Mouse (Mus musculus): Measurements from ENCODE around the gene Kctd17.

Gene Kctd17

GRCm38 (mm10) chr15:78447746-78448535 is 19.6 kb downstream of the Kctd17 start:
- peak; percentile 94 for DNase-seq (ENCODE audit: low read depth, low spot score)

GRCm38 (mm10) chr15:78449131-78449530 is 20.8 kb downstream of the Kctd17 start:
- peak; percentile 67 for DNase-seq (ENCODE audit: low read depth, low spot score)

DNA sequence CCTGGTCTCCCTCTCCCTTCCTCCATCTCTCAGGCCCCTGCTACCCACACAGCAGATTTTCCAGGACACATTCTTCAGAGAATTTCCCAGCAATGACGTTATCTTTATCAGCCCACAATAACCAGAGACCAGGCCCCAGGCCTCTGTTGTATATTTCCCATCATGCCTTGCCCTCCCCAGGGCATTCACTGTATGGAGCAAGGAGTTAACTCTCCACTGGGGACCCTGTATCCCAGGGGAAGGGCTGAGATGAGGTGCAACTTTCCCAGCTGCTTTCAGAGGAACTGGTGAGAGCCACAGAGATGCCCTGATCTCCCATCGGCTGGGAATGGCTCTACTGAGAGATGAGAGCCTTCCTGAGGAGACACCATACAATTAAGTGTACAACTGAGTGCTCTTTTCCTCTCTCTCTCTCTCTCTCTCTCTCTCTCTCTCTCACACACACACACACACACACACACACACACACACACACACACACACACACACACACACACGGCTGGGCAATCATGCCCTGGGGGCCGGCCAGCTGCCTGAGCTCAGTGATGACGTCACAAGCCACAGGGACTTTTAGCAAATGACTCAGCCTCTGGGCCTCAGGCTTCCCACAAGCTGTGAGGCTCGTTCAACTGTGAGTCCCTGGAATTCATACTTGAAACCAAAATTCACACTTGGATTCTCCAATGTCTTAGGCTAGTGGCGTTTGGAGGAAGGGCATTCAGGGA is 21.5 kb downstream of the Kctd17 start:
- peak; percentile 92 for DNase-seq (ENCODE audit: low read depth, low spot score)

- peak; percentile 70 for DNase-seq (ENCODE audit: low read depth, low spot score)
Observed at GRCm38 (mm10) chr15:78450419-78450768, 22.0 kb downstream of the Kctd17 start.

GRCm38 (mm10) chr15:78451201-78451600 is 22.8 kb downstream of the Kctd17 start:
- peak; percentile 48 for DNase-seq (ENCODE audit: low read depth, low spot score)

GRCm38 (mm10) chr15:78452929-78453328 is 24.6 kb downstream of the Kctd17 start:
- no peak for DNase-seq (ENCODE audit: low read depth, low spot score)

DNA sequence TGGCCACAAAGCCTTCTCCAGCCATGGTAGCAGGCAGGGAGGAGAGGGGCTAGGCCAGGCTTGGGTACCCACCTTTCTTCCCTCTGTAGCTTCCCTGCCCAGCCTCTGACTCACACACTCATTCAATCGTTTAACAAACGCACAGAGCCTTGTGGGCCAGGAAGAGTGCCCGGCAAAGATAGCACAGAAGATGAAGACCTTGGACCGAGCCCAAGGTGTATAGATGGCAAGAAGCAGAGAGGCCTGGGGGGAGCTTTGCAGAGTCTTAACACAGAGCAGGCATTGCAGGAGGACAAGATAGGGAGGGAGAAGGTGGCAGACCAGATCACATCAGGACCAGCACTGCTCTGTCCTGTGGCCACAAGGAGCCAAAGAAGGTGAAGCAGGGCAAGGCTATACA is 26.8 kb downstream of the Kctd17 start:
- DNase-seq (ENCODE audit: low read depth, low spot score): no peak

GRCm38 (mm10) chr15:78456051-78456450 is 27.7 kb downstream of the Kctd17 start:
- DNase-seq (ENCODE audit: low read depth, low spot score): no peak

DNA sequence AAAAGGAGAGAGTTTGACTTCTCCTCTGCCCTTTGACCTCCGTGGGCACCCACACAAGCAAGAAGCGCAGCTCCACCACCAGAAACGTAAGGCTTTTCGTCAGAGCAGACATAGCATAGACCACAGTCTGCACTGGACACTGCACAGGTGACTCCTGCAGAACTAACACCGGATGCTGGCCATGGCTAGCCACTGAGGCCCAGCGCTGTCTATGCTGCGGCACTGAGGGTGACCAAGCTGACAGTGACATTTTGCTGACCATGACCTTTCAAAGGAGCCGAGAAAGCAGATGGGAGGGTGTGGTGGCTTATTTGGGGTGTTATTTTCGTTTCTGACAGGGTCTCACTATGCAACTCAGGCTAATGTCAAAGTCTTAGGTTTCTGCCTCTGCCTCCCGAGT is 28.8 kb downstream of the Kctd17 start:
- no peak for DNase-seq (ENCODE audit: low read depth, low spot score)

- peak; percentile 76 for DNase-seq (ENCODE audit: low read depth, low spot score)
Observed at GRCm38 (mm10) chr15:78462981-78463380, 34.6 kb downstream of the Kctd17 start.

DNA sequence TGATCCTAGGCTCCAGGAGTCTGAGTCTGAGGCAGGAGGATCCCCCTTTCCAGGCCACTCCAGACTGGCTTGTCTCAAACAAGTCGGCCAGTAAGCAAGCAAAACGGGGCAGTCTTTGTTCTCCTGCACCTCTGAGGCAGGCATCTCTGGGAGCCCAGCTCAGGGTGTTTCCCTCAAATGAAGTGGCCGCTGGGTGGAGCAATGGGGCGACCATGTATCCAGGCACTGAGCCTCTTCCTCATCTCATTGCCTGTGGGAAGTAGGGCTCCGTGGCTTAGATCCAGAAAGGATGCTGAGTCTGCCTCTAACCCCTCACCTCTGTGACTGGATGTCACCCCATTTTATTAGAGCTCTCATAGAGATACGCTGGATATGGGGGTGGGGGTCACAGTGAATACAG is 38.4 kb downstream of the Kctd17 start:
- peak; percentile 42 for DNase-seq (ENCODE audit: low read depth, low spot score)

DNA sequence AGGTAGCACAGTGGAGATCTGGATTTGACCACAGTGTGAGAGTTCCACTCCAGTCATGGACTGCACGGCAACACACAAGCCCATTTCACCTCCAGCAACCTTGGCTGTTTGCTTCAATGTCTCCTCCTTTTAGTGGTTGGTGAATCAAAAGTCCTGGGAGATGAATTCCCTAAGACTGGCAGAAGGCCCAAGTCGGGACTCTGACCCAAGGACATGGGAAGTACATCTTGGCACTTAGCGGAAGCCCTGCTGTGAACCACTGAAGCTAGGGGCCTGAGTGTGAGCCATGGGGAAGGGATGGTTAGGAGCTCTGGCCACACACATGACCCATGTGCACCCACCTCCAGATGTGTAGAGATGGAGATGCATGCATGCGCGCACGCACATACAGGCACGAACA is 39.2 kb downstream of the Kctd17 start:
- no peak for DNase-seq (ENCODE audit: low read depth, low spot score)

- DNase-seq (ENCODE audit: low read depth, low spot score): no peak
Observed at GRCm38 (mm10) chr15:78468379-78468937, 40.1 kb downstream of the Kctd17 start, which contains the start of gene Tmprss6. Gene Tmprss6, minus strand, starts transcription at chr15:78468634.

- DNase-seq (ENCODE audit: low read depth, low spot score): no peak
Observed at GRCm38 (mm10) chr15:78470495-78471276, 42.3 kb downstream of the Kctd17 start.

DNA sequence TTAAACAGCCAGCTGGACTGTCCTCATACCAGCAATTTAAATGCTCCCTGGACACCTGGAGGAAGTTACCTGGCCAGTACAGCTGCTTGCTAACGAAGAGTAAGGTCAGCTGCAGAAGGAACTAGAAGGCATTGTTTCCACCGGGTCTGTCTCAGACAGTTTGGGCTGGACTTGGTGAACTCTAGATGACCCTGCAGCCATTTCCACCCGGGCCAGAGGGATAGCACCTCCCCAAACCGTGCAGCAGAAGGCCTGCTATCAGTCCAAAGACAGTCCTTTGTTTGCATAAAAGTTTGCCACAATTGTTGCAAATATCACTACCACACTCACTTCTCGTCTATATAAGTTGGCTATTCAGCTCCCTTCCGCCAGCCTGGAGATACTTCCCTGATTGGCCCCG is 43.5 kb downstream of the Kctd17 start:
- no peak for DNase-seq (ENCODE audit: low read depth, low spot score)

GRCm38 (mm10) chr15:78473442-78473841 is 45.1 kb downstream of the Kctd17 start:
- no peak for DNase-seq (ENCODE audit: low read depth, low spot score)

DNA sequence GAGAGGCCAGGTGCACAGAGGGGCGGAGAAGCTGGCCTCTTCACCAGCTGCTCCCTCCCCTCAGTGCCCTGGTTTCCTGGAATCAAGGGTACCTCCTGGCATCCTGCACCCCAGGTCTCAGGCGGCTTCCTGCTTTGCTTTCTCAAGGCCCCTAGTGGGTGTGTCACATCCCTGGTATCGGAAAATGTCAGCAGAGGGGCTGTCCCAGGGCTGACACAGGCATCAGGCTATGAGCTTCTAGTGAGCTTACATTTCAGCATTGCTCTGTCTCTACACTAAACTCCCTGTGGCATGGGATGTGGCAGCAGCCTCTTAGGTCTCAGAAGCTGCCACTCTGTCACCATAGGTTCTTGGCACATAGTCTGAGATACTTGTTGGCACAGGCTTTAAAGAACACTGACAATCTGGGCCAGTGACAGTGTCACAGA is 47.3 kb downstream of the Kctd17 start:
- peak; percentile 88 for DNase-seq (ENCODE audit: low read depth, low spot score)

GRCm38 (mm10) chr15:78476878-78477277 is 48.5 kb downstream of the Kctd17 start:
- DNase-seq (ENCODE audit: low read depth, low spot score): peak; percentile 35

GRCm38 (mm10) chr15:78478073-78478472 is 49.7 kb downstream of the Kctd17 start:
- DNase-seq (ENCODE audit: low read depth, low spot score): peak; percentile 17

DNA sequence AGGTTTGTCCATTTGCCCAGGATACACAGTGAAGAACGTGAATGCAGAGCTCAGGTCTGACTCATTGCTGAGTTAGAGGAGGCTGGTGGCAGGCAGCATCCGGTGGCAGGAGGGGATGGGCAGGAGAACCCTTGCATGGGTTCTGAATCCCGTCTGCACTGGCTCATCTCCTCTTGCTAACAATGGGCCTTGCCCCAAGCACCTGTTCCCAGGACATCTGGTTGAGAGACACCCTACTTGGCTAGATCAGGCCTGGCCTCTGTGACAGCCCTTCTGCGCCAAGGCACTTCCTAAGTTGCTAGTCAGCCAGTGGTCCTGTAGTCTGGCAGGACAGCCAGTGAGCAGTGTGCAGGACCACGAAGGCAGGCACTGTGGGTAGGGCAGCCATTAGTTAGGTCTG is 51.1 kb downstream of the Kctd17 start:
- DNase-seq (ENCODE audit: low read depth, low spot score): peak; percentile 62

- peak; percentile 81 for DNase-seq (ENCODE audit: low read depth, low spot score)
Observed at GRCm38 (mm10) chr15:78480111-78480510, 51.7 kb downstream of the Kctd17 start.

GRCm38 (mm10) chr15:78480991-78481390 is 52.6 kb downstream of the Kctd17 start:
- peak; percentile 34 for DNase-seq (ENCODE audit: low read depth, low spot score)

Data from CD4-positive, CD25-positive, alpha-beta regulatory T cell, adult 2 months (primary cell).